Mouse (Mus musculus): ENCODE results near the gene 2810004N23Rik. TPM values are rescaled to one million over a fixed set of nuclear protein-coding genes. Genes with fewer than 3 reads are reported as not detected.

2810004N23Rik gene
- total and polyA plus RNA-seq, 3 experiments, result 49.3 to 74.1 (median 52.6) TPM

GRCm38 (mm10) chr8:124815870-124816269 lies 47.0 kb downstream of the 2810004N23Rik start:
- peaks cover 21% of the 10 kb centered on the region for H3K9me3 ChIP-seq (replicated peaks)
- no peaks in the 10 kb centered on the region for H3K4me1 ChIP-seq (ENCODE audit: insufficient read depth, low read depth, low read length)
- TF ChIP-seq CTCF (IDR thresholded peaks at IDR 0.05; ENCODE audit: low read depth, low read length), result no peak
- no peak for TF ChIP-seq GATA1 (IDR thresholded peaks at IDR 0.05; ENCODE audit: borderline replicate concordance, low read length)
- TF ChIP-seq TAL1 (conservative IDR thresholded peaks at IDR 0.05; ENCODE audit: low read depth, low read length), result no peak
- no peak for TF ChIP-seq GATA2 (IDR thresholded peaks at IDR 0.05; ENCODE audit: borderline replicate concordance, low read depth, low read length)
- no peak for TF ChIP-seq POLR2AphosphoS5 (IDR thresholded peaks at IDR 0.05; ENCODE audit: insufficient replicate concordance, low read depth, low read length)
- no peak overlapping the region for H3K4me3 ChIP-seq (ENCODE audit: low read depth, low read length)
- ATAC-seq (ENCODE audit: extremely low read depth, insufficient number of reproducible peaks, low FRiP score, poor library complexity, severe bottlenecking) (no peak), DNase-seq (ENCODE audit: low spot score) (no peak)
- H3K27me3 ChIP-seq (ENCODE audit: insufficient read depth, low read length), result peaks cover 8% of the 10 kb centered on the region; the same call in 1 of the 2 replicates
- H3K36me3 ChIP-seq (replicated peaks), result no peaks in the 10 kb centered on the region

- H3K9me3 ChIP-seq (replicated peaks), result peaks cover 21% of the 10 kb centered on the region
- DNase-seq (ENCODE audit: low spot score) (no peak), ATAC-seq (ENCODE audit: extremely low read depth, insufficient number of reproducible peaks, low FRiP score, poor library complexity, severe bottlenecking) (no peak)
- H3K27me3 ChIP-seq (ENCODE audit: insufficient read depth, low read length), result peaks cover 3% of the 10 kb centered on the region; the same call in 1 of the 2 replicates
- no peaks in the 10 kb centered on the region for H3K4me1 ChIP-seq (ENCODE audit: insufficient read depth, low read depth, low read length)
- TF ChIP-seq CTCF (IDR thresholded peaks at IDR 0.05; ENCODE audit: low read depth, low read length) (no peak), POLR2AphosphoS5 (IDR thresholded peaks at IDR 0.05; ENCODE audit: insufficient replicate concordance, low read depth, low read length) (no peak), TAL1 (conservative IDR thresholded peaks at IDR 0.05; ENCODE audit: low read depth, low read length) (no peak), GATA1 (IDR thresholded peaks at IDR 0.05; ENCODE audit: borderline replicate concordance, low read length) (no peak), GATA2 (IDR thresholded peaks at IDR 0.05; ENCODE audit: borderline replicate concordance, low read depth, low read length) (no peak)
- no peaks in the 10 kb centered on the region for H3K36me3 ChIP-seq (replicated peaks)
- H3K4me3 ChIP-seq (ENCODE audit: low read depth, low read length), result no peak overlapping the region
These were observed 49.6 kb downstream of the 2810004N23Rik start for GRCm38 (mm10) chr8:124813326-124813725.

GRCm38 (mm10) chr8:124810689-124811394 lies 52.1 kb downstream of the 2810004N23Rik start:
- TF ChIP-seq TAL1 (conservative IDR thresholded peaks at IDR 0.05; ENCODE audit: low read depth, low read length), result no peak
- TF ChIP-seq GATA1 (IDR thresholded peaks at IDR 0.05; ENCODE audit: borderline replicate concordance, low read length), result no peak
- TF ChIP-seq GATA2 (IDR thresholded peaks at IDR 0.05; ENCODE audit: borderline replicate concordance, low read depth, low read length), result no peak
- no peak for TF ChIP-seq CTCF (IDR thresholded peaks at IDR 0.05; ENCODE audit: low read depth, low read length)
- TF ChIP-seq POLR2AphosphoS5 (IDR thresholded peaks at IDR 0.05; ENCODE audit: insufficient replicate concordance, low read depth, low read length), result no peak
- no peaks in the 10 kb centered on the region for H3K4me1 ChIP-seq (ENCODE audit: insufficient read depth, low read depth, low read length)
- no peaks in the 10 kb centered on the region for H3K36me3 ChIP-seq (replicated peaks)
- ATAC-seq (ENCODE audit: extremely low read depth, insufficient number of reproducible peaks, low FRiP score, poor library complexity, severe bottlenecking) (no peak), DNase-seq (ENCODE audit: low spot score) (no peak)
- H3K9me3 ChIP-seq (replicated peaks), result peaks cover 3% of the 10 kb centered on the region; the same call in 1 of the 2 replicates
- no peaks in the 10 kb centered on the region for H3K27me3 ChIP-seq (ENCODE audit: insufficient read depth, low read length)
- H3K4me3 ChIP-seq (ENCODE audit: low read depth, low read length), result no peak overlapping the region

- Histone ChIP-seq H3K4me3 (ENCODE audit: low read depth, low read length) (no peak overlapping the region), H3K4me1 (ENCODE audit: insufficient read depth, low read depth, low read length) (no peaks in the 10 kb centered on the region), H3K9me3 (replicated peaks) (no peaks in the 10 kb centered on the region), H3K27me3 (ENCODE audit: insufficient read depth, low read length) (no peaks in the 10 kb centered on the region), H3K36me3 (replicated peaks) (no peaks in the 10 kb centered on the region)
- TF ChIP-seq TAL1 (conservative IDR thresholded peaks at IDR 0.05; ENCODE audit: low read depth, low read length) (no peak), GATA1 (IDR thresholded peaks at IDR 0.05; ENCODE audit: borderline replicate concordance, low read length) (no peak)
- no peak for DNase-seq (ENCODE audit: low spot score)
- no peak for ATAC-seq (ENCODE audit: extremely low read depth, insufficient number of reproducible peaks, low FRiP score, poor library complexity, severe bottlenecking)
These were observed 52.8 kb downstream of the 2810004N23Rik start for GRCm38 (mm10) chr8:124810056-124810610.

GRCm38 (mm10) chr8:124809419-124809818 lies 53.5 kb downstream of the 2810004N23Rik start:
- TF ChIP-seq GATA2 (IDR thresholded peaks at IDR 0.05; ENCODE audit: borderline replicate concordance, low read depth, low read length) (no peak), GATA1 (IDR thresholded peaks at IDR 0.05; ENCODE audit: borderline replicate concordance, low read length) (no peak), TAL1 (conservative IDR thresholded peaks at IDR 0.05; ENCODE audit: low read depth, low read length) (no peak), POLR2AphosphoS5 (IDR thresholded peaks at IDR 0.05; ENCODE audit: insufficient replicate concordance, low read depth, low read length) (no peak), CTCF (IDR thresholded peaks at IDR 0.05; ENCODE audit: low read depth, low read length) (no peak)
- DNase-seq (ENCODE audit: low spot score) (no peak), ATAC-seq (ENCODE audit: extremely low read depth, insufficient number of reproducible peaks, low FRiP score, poor library complexity, severe bottlenecking) (no peak)
- H3K4me3 ChIP-seq (ENCODE audit: low read depth, low read length), result no peak overlapping the region
- no peaks in the 10 kb centered on the region for H3K27me3 ChIP-seq (ENCODE audit: insufficient read depth, low read length)
- H3K9me3 ChIP-seq (replicated peaks), result no peaks in the 10 kb centered on the region
- H3K4me1 ChIP-seq (ENCODE audit: insufficient read depth, low read depth, low read length), result no peaks in the 10 kb centered on the region
- H3K36me3 ChIP-seq (replicated peaks), result no peaks in the 10 kb centered on the region

DNA sequence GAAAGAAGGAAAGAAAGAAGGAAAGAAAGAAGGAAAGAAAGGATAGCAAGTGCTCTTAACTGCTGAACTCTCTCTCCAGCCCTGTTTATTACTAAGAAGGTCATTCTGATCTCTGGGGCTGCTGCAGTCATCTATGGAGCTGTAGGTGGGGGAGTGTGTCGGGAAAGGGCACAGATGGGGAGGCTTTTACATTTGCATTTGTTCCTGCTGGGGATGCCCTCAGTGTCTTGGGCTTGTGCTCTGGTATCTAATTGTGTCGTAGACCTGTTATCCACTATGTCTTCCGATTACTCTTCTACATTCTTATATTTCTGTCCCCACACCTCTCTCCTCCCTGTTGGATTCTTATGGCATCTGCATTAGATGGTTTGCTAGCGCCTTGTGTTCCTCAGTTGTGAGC lies 56.9 kb downstream of the 2810004N23Rik start:
- DNase-seq (ENCODE audit: low spot score) (no peak), ATAC-seq (ENCODE audit: extremely low read depth, insufficient number of reproducible peaks, low FRiP score, poor library complexity, severe bottlenecking) (no peak)
- TF ChIP-seq POLR2AphosphoS5 (IDR thresholded peaks at IDR 0.05; ENCODE audit: insufficient replicate concordance, low read depth, low read length) (no peak), TAL1 (conservative IDR thresholded peaks at IDR 0.05; ENCODE audit: low read depth, low read length) (no peak), CTCF (IDR thresholded peaks at IDR 0.05; ENCODE audit: low read depth, low read length) (no peak), GATA2 (IDR thresholded peaks at IDR 0.05; ENCODE audit: borderline replicate concordance, low read depth, low read length) (no peak), GATA1 (IDR thresholded peaks at IDR 0.05; ENCODE audit: borderline replicate concordance, low read length) (no peak)
- Histone ChIP-seq H3K36me3 (replicated peaks) (no peaks in the 10 kb centered on the region), H3K4me3 (ENCODE audit: low read depth, low read length) (no peak overlapping the region), H3K9me3 (replicated peaks) (no peaks in the 10 kb centered on the region), H3K27me3 (ENCODE audit: insufficient read depth, low read length) (no peaks in the 10 kb centered on the region), H3K4me1 (ENCODE audit: insufficient read depth, low read depth, low read length) (no peaks in the 10 kb centered on the region)

All from G1E (cell line).